Mouse (Mus musculus) megakaryocyte, embryonic 14.5 days (primary cell): ENCODE results near the gene Ntrk3.

ENCODE experiments used
- FLI1 ChIP-seq: IDR thresholded peaks from 2 replicates; pipeline ENCODE4 v1.6.1; 2012; ENCODE audit warnings: low read length, inconsistent platforms, mixed read lengths
- GATA1 ChIP-seq: IDR thresholded peaks from 3 replicates; pipeline ENCODE4 v1.6.1; 2012; ENCODE audit warnings: mixed read lengths, low read length, inconsistent platforms, borderline replicate concordance

- TF ChIP-seq GATA1, result no peak
- TF ChIP-seq FLI1, result no peak
These were observed 349.7 kb downstream of the Ntrk3 start for GRCm38 (mm10) chr7:78388101-78388500.
